Mouse (Mus musculus): ENCODE results near the gene Ccdc85b.

Ccdc85b gene

GRCm38 (mm10) chr19:5405924-5406323, 51.8 kb downstream of the Ccdc85b start:
- intact Hi-C loops (cut with DNase I) = no loop called here

Data from adrenal gland (tissue).